Mouse (Mus musculus) left cerebral cortex, postnatal 14 days (tissue): ENCODE data around the gene Mfap3. TPM values are rescaled to one million over a fixed set of nuclear protein-coding genes. Genes with fewer than 3 reads are reported as not detected.

Experiments
- DNase-seq, 2 experiments: peaks; one replicate each; pipeline ENCODE4 v3.0.0; 2021 to 2022; ENCODE audit warnings: low spot score in 2 of 2, mixed read lengths in 1 of 2
- intact Hi-C: fragments of 180-260 bp; cut with DNase I; formaldehyde crosslinking; loops from one replicate; pipeline ENCODE4 v1.15.1; 2025
- long read RNA-seq, 2 experiments: library from polyadenylated mRNA; stranded (forward); transcript quantifications; one replicate each; pipeline ENCODE4 v2.0.0; 2021
- total RNA-seq, 2 experiments: library from RNA; stranded (reverse); gene quantifications; 2 replicates each; pipeline ENCODE4 v1.2.3; 2021

The Mfap3 gene
- 10 to 100 TPM; 25.7 to 28.8 TPM for total RNA-seq
- long read RNA-seq, experiment 1, full-length matches to known transcripts: 15 of 21 reads
- long read RNA-seq, experiment 1, partial matches to known transcripts: 1 of 21 reads
- long read RNA-seq, experiment 1, other reads (novel, unspliced or antisense): 5 of 21 reads
- long read RNA-seq, experiment 2, full-length matches to known transcripts: 15 of 24 reads
- long read RNA-seq, experiment 2, partial matches to known transcripts: 2 of 24 reads
- long read RNA-seq, experiment 2, other reads (novel, unspliced or antisense): 7 of 24 reads

- peak; percentile 84 to 92 for DNase-seq
- intact Hi-C loops: no loop called here
These were observed at the start of gene Mfap3, which contains the start of gene Fam114a2 for GRCm38 (mm10) chr11:57518091-57518750. Gene Mfap3, plus strand, starts transcription at chr11:57518664. Gene Fam114a2, minus strand, starts transcription at chr11:57518617.

DNA sequence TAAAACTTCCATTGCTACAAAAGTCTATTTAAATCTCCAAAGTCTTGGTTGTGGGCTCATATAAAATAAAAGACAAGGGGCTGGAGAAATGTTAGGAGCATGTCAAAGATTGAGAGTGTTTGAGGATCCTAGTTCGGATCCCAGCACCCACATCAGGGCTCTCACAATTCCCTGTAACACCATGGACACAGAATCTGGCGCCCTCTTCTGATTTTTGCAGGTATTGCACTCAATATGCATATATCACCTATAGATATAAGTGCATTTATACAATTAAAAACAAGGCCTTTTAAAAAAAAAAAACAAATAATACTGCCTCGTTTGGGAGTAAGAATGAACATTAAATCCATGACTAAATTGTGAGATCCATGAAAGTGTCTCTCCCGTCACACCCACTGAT is 49.8 kb upstream of the Mfap3 start:
- intact Hi-C loops: loop anchor here (5.0 to 10.0 kb wide), 3 partner anchors 154 to 1321 kb away; no protein-coding TSS in a partner anchor
- DNase-seq: peak in 1 of 2 experiments; percentile 30

DNA sequence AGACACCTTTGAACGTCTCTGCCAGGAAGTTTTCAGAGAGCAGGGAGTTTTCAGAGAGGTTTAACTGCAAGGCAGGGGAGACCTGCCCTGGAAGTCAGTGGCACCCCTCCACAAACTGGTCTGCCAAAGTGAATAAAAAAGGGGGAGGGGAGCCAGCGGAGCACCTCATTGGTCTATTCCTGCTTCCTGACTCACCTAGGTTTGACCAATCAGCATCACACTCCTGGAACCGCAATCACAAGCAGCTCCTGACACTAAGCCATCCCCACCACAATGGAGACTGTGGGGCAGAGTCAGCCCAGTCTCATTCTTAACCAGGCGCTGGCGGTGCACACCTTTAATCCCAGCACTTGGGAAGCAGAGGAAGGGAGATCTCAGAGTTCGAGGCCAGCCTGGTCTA is 48.4 kb upstream of the Mfap3 start:
- intact Hi-C loops: no loop called here
- DNase-seq: no peak

- peak in 1 of 2 experiments; percentile 13 for DNase-seq
- intact Hi-C loops: no loop called here
These were observed 47.5 kb upstream of the Mfap3 start for GRCm38 (mm10) chr11:57470979-57471378.

DNA sequence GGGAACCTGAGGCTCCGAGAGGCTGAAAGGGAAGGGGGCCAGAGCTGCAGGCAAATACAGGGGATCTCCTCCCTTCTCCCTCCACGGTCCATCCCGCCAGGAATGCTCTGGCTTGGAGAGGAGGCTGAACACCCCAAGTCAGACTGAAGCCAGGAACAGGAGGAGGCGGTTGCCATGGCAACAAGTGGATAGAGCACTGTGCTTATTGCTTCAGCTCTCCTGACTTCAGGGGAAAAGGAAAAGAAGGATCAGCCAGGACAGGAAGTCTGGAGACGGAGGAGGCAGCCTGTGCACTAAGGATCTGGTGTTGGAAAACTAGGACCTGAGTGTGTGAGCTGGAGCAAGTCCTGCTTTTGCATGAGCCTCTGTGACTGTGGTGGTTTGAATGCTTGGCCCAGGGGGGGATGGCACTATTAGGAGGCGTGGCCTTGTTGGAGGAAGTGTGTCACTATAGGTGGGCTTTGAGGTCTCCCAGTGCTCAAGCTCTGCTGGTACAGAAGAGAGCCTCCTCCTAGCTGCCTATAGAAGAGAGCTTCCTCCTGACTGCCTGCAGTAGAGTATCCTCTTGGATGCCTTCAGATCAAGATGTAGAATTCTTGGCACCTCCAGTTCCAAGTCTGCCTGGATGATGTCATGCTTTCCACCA is 44.0 kb upstream of the Mfap3 start:
- peak; percentile 59 to 70 for DNase-seq
- intact Hi-C loops: loop anchor here (2.0 kb wide), 1 partner anchor 304 kb away; no protein-coding TSS in a partner anchor

- peak; percentile 68 to 76 for DNase-seq
- intact Hi-C loops: loop anchor here (2.0 to 5.0 kb wide), 2 partner anchors 304 to 457 kb away; no protein-coding TSS in a partner anchor
These were observed 43.3 kb upstream of the Mfap3 start for GRCm38 (mm10) chr11:57475119-57475518.

- no peak for DNase-seq
- intact Hi-C loops: loop anchor here (5.0 kb wide), 1 partner anchor 454 kb away; no protein-coding TSS in a partner anchor
These were observed 40.4 kb upstream of the Mfap3 start for GRCm38 (mm10) chr11:57478077-57478476.

GRCm38 (mm10) chr11:57488436-57488835 is 30.0 kb upstream of the Mfap3 start:
- intact Hi-C loops: no loop called here

DNA sequence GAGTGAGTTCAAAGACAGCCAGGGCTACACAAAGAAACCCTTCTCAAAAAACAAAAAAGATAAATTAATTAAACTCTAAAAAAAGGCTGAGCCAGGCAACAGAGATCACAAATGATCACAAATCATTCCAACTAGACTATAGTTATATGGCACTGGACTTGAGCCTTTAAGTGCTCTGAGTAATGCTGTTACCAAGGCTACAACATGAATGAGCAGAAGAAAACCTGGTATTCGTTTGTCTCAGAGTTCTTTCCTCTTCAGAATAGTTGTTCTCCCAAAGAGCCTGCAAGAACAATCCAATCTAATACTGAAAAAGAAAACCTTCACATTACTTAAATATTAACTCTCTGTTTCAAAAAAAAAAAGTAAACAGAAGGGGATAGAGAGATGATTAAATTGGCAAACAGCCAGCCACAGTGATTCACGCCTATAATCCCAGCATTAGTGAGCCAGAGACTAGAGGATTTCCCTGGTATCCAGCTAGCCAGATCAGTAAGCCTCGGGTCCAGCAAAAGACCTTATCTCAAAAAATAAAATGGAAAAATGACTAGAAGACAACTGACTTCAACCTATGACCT is 21.9 kb upstream of the Mfap3 start:
- intact Hi-C loops: no loop called here
- DNase-seq: no peak

More at GRCm38 (mm10) chr11:57488436-57488835, 30.0 kb upstream of the Mfap3 start:
- no peak for DNase-seq

DNA sequence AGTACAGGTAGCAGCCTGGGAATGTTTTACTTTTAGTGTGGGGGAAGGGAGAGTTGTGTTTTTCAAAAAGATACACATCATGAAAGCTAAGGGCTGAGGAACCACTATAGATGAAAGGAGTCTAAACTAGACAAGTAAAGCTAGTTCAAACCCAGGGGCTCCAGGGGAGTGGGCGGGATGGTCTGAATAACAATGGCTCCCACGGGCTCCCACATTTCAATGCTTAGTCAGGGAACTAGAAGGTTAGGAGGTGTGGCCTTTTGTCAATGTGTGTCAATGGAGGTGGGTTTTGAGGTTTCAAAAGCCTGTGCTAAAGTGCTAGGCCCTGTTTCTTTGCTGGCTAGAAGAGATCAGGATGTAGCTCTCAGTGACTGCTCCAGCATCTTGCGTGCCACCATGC is 20.8 kb upstream of the Mfap3 start:
- no peak for DNase-seq
- intact Hi-C loops: no loop called here

DNA sequence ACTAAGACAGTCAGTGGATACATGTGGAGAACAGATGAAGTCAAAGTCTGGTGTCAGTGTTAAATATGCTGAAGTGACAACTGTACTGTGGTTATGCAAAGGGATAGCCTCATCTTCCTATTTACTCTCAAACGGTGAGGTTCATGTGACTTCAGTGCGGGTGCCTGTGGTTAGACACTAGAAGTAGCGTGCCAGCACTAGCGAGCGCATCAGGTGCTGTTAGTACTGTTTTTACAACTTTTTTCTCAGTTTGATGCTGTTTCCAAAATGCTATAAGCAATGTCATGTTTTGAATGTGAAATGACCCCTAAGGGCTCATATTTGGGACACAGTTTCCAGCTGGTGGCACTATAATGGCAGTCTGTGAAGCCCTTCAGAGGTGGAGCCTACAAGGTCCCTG is 20.2 kb upstream of the Mfap3 start:
- intact Hi-C loops: no loop called here
- no peak for DNase-seq

DNA sequence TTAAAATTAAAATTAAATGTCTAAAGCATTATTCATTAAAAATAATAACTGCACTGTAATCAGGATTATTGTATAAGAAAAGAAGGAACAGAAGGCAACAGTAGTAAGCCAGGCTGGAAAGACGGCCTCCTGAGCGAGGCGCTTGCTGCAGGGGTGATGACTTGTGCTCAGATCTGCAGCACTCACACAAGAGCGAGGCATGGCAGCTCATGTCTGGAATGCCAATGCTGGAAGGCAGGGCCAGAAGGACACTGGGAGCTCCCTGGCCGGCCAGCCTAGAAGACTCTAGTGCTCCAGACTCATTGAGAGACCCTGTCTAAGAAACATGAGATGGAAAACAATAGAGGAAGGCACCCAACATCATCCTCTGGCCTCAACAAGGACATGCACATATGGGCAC is 15.3 kb upstream of the Mfap3 start:
- no peak for DNase-seq
- intact Hi-C loops: no loop called here

DNA sequence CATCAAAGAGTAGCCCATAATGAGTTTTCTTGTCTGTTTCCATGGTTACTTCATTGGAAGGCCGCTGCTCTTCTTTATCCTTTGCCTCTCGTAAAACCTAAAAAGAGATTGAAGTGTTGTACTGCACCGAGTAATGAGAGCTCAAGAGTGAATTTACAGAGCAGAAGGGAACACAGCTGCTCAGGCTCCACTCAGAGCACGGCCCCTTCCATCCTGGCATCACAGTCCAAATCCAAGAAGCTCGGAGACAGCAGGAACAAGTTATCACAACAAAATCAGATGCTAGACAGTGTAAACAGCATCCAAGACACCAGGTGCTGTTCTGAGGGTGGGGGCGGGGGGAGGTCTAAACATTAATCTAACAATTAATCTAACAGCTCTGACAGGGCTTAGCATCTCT is 11.6 kb upstream of the Mfap3 start:
- DNase-seq: no peak
- intact Hi-C loops: no loop called here

DNA sequence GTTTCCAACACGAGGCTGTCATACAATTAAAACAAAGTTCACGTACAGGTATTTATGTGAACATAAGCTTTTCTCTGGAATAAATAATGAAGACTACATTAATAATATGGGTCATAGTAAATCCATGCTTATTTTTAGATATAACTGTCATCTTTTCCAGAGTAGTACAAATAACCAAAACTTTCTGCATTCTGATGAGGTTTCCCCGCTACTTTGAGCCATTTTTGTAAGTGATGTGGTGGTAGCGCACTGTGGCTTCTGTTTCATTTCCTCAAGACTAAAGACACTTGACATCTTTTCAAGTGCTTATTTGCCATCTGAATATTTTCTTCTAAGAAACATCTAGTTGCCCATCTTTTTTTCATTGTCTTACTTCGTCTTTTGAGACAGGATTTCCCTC is 3.2 kb upstream of the Mfap3 start:
- intact Hi-C loops: no loop called here
- DNase-seq: no peak

DNA sequence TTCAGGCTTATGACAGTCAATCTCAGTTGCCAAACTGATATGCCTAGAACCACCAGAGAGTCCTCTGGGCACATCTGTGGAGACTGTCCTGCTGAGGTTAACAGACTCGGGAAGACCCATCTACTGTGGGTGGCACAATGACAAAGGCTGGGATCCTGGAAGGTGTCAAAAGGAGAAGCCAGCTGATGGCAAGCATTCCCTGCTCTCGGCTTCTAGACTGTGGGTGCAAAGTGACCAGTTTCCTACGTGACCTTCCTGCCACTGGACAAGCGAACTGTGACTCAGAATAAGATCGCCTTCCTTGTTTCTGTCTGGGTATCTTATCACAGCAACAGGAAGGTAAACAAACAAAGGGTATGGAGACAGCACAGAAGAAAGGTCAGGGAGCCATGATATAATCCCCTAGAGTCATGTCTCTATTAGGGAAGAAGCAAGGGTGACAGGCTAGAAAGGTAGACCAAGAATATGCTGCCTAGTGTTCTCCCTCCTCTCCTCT is 1.5 kb upstream of the Mfap3 start:
- DNase-seq: no peak
- intact Hi-C loops: no loop called here

GRCm38 (mm10) chr11:57518751-57519148 is 286 bp downstream of the Mfap3 start:
- intact Hi-C loops: no loop called here

DNA sequence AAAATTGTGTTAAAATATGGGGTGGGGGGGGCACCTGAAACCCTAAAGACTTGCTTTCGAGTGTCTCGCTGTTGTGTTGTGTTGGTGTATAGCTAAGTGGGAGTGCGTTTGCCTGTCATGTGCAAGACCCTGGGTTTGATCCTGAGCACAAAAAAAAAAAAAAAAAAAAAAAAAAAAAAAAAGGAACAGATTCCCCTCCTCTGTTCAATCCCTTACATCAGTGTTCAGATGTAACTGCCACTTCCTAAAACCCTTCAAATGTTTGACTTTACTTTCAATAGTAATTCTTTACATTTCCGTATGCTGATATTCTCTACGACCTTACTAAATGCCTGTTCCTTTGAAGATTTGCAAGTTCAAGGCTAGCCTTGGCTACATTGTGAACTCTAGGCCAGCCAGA is 840 bp downstream of the Mfap3 start:
- intact Hi-C loops: no loop called here
- DNase-seq: no peak

More at GRCm38 (mm10) chr11:57518751-57519148, 286 bp downstream of the Mfap3 start:
- no peak for DNase-seq

GRCm38 (mm10) chr11:57521206-57521605 is 2.7 kb downstream of the Mfap3 start:
- intact Hi-C loops: no loop called here

GRCm38 (mm10) chr11:57522046-57522445 is 3.6 kb downstream of the Mfap3 start:
- DNase-seq: peak; percentile 49 to 68
- intact Hi-C loops: no loop called here

More at GRCm38 (mm10) chr11:57521206-57521605, 2.7 kb downstream of the Mfap3 start:
- no peak for DNase-seq

DNA sequence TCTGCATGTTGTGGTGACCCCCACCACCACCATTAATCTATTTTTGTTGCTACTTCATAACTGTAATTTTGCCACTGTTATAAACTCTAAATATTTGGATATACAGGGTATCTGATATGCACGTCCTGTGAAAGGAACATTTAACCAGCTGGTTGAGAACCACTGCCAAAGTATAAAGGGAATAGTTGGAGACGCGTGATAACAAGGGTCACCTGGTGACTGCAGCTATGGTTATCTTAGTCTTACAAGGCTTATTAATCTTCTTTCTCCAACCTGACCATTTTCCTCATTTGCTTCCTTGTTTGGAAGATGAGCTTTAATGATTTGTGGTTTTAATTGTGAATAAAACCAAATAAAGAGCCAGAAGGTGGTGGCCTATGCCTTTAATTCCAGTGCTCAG is 5.0 kb downstream of the Mfap3 start:
- intact Hi-C loops: no loop called here
- DNase-seq: no peak
